ENCODE assay signal across 8 mouse cellular contexts in the genomic region with DNA sequence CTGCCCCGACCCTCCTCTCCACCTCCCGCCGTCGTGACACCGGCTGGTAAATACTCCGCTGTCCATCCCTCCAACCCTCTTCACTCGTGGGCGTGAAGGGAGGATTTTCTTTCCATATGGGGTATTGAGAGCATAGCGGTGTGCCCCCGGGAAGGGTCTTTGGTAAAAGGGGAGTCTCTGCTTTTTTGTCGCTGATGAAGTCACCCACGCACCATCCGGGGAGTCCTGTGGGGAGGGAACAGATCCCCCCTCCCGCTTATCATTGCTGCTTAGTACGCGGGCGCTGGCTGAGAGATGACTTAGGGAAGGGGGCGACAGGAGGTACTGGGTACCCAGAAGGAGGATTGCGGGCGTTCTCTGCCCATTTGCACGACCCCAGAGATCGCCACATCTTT. TPM values are rescaled to one million over a fixed set of nuclear protein-coding genes. Genes with fewer than 3 reads are reported as not detected.
DNase-seq lines count a peak whose midpoint lies in the region; ATAC-seq lines count a peak whose summit lies in the region.

No protein-coding gene starts in this region.

- 0 out of 2 replicates have a peak, but pooled peaks cover 4% of the 10 kb centered on the region for H3K36me3 ChIP-seq in hindbrain, embryonic 12.5 days
- peaks cover 6% of the 10 kb centered on the region for H3K36me3 ChIP-seq in midbrain, embryonic 10.5 days

- peak; percentile 2 for ATAC-seq in CD4-positive, CD25-positive, alpha-beta regulatory T cell, adult 4 months
- ATAC-seq in hindbrain, embryonic 12.5 days (ENCODE audit: low FRiP score) = no peak

- peak; percentile 58 to 64 for DNase-seq in frontal cortex, postnatal 10 days (ENCODE audit: low spot score in 2 of 2)
- no peak for DNase-seq in frontal cortex, postnatal 25 days (ENCODE audit: low spot score in 2 of 2)
- no peak for DNase-seq in midbrain, embryonic 10.5 days (ENCODE audit: low spot score)
- no peak for DNase-seq in urinary bladder, postnatal 14 days (ENCODE audit: low spot score)
- DNase-seq in T-cell, adult 2 months (ENCODE audit: low spot score) = no peak
- no peak for DNase-seq in adrenal gland, adult 2 months

- H3K9me3 ChIP-seq in hindbrain, embryonic 12.5 days (replicated peaks) = no peaks in the 10 kb centered on the region
- no peaks in the 10 kb centered on the region for H3K9me3 ChIP-seq in midbrain, embryonic 10.5 days (replicated peaks)

- H3K4me3 ChIP-seq in hindbrain, embryonic 12.5 days = peak overlapping the region; percentile 35
- H3K4me3 ChIP-seq in midbrain, embryonic 10.5 days = peak overlapping the region; percentile 62

- H3K27me3 ChIP-seq in hindbrain, embryonic 12.5 days = peaks cover 80% of the 10 kb centered on the region
- H3K27me3 ChIP-seq in midbrain, embryonic 10.5 days (ENCODE audit: low read depth, poor library complexity, severe bottlenecking) = peaks cover 100% of the 10 kb centered on the region

- H3K9ac ChIP-seq in hindbrain, embryonic 12.5 days = peak overlapping the region; percentile 41; the same call in 1 of the 2 replicates

- WGBS in hindbrain, embryonic 12.5 days = 10% methylated on average over 22 of the region's 22 CpGs
- 11% methylated on average over 22 of the region's 22 CpGs for WGBS in midbrain, embryonic 10.5 days

- peak overlapping the region; percentile 100 for H3K4me2 ChIP-seq in hindbrain, embryonic 12.5 days (replicated peaks)

- peaks cover 34% of the 10 kb centered on the region for H3K4me1 ChIP-seq in hindbrain, embryonic 12.5 days
- H3K4me1 ChIP-seq in midbrain, embryonic 10.5 days = peaks cover 47% of the 10 kb centered on the region

- H3K27ac ChIP-seq in hindbrain, embryonic 12.5 days = no peak overlapping the region
- no peak overlapping the region for H3K27ac ChIP-seq in midbrain, embryonic 10.5 days (replicated peaks)

RNA-seq across cellular contexts. Expression of a gene that starts 4.2 kb away (rescaled TPM):
- not detected for polyA plus RNA-seq in CD4-positive, CD25-positive, alpha-beta regulatory T cell, adult 4 months (2017; shearing (Covaris generic))
- polyA plus RNA-seq in hindbrain, embryonic 12.5 days (2016; fragmentation: Nextera tagmentation; extraction: Ambion mirVana) = 1.4 and 2.1 TPM in 2 replicates
- polyA plus RNA-seq in midbrain, embryonic 10.5 days (2016; fragmentation: Nextera tagmentation; extraction: Ambion mirVana) = 0.35 and 0.39 TPM in 2 replicates
- 10 to 100 TPM; 10.1 to 51.2 TPM for total RNA-seq in adrenal gland, adult 2 months (2021)
- polyA plus RNA-seq in adrenal gland, adult 2 months (2012; rRNA removed) = 5.3 and 7.0 TPM in 2 replicates

RNA-seq across cellular contexts. Expression of a gene that starts 15.5 kb away (rescaled TPM):
- 10 to 100 TPM; 62.2 to 84.9 TPM for polyA plus RNA-seq in CD4-positive, CD25-positive, alpha-beta regulatory T cell, adult 4 months (2017; shearing (Covaris generic))
- 183 and 186 TPM in 2 replicates for polyA plus RNA-seq in hindbrain, embryonic 12.5 days (2016; fragmentation: Nextera tagmentation; extraction: Ambion mirVana)
- polyA plus RNA-seq in midbrain, embryonic 10.5 days (2016; fragmentation: Nextera tagmentation; extraction: Ambion mirVana) = 209 and 228 TPM in 2 replicates
- 100 to 1,000 TPM in 1 of 2 experiments, 10 to 100 TPM in 1; 75.4 to 114 TPM for total RNA-seq in adrenal gland, adult 2 months (2021)
- polyA plus RNA-seq in adrenal gland, adult 2 months (2012; rRNA removed) = 46.5 and 56.7 TPM in 2 replicates

RNA-seq across cellular contexts. Expression of a gene that starts 41.7 kb away (rescaled TPM):
- under 1 TPM in 1 of 2 experiments, not detected in 1; 0.20 TPM for polyA plus RNA-seq in CD4-positive, CD25-positive, alpha-beta regulatory T cell, adult 4 months (2017; shearing (Covaris generic))
- polyA plus RNA-seq in hindbrain, embryonic 12.5 days (2016; fragmentation: Nextera tagmentation; extraction: Ambion mirVana) = 0.10 TPM in 1 of 2 replicates, not detected in the other
- polyA plus RNA-seq in midbrain, embryonic 10.5 days (2016; fragmentation: Nextera tagmentation; extraction: Ambion mirVana) = 0.07 and 0.11 TPM in 2 replicates
- total RNA-seq in adrenal gland, adult 2 months (2021) = 1 to 10 TPM; 3.9 to 5.3 TPM
- 1.3 and 2.1 TPM in 2 replicates for polyA plus RNA-seq in adrenal gland, adult 2 months (2012; rRNA removed)

RNA-seq across cellular contexts. Expression of a gene that starts 42.6 kb away (rescaled TPM):
- polyA plus RNA-seq in CD4-positive, CD25-positive, alpha-beta regulatory T cell, adult 4 months (2017; shearing (Covaris generic)) = 10 to 100 TPM; 50.3 to 67.0 TPM
- polyA plus RNA-seq in hindbrain, embryonic 12.5 days (2016; fragmentation: Nextera tagmentation; extraction: Ambion mirVana) = 101 and 103 TPM in 2 replicates
- polyA plus RNA-seq in midbrain, embryonic 10.5 days (2016; fragmentation: Nextera tagmentation; extraction: Ambion mirVana) = 102 and 105 TPM in 2 replicates
- total RNA-seq in adrenal gland, adult 2 months (2021) = 100 to 1,000 TPM; 102 to 109 TPM
- 151 and 155 TPM in 2 replicates for polyA plus RNA-seq in adrenal gland, adult 2 months (2012; rRNA removed)

RNA-seq across cellular contexts. Expression of a gene that starts 43.6 kb away (rescaled TPM):
- polyA plus RNA-seq in CD4-positive, CD25-positive, alpha-beta regulatory T cell, adult 4 months (2017; shearing (Covaris generic)) = 1 to 10 TPM; 4.4 to 8.8 TPM
- polyA plus RNA-seq in hindbrain, embryonic 12.5 days (2016; fragmentation: Nextera tagmentation; extraction: Ambion mirVana) = 43.3 and 44.7 TPM in 2 replicates
- 40.8 and 43.2 TPM in 2 replicates for polyA plus RNA-seq in midbrain, embryonic 10.5 days (2016; fragmentation: Nextera tagmentation; extraction: Ambion mirVana)
- 10 to 100 TPM; 68.5 to 74.3 TPM for total RNA-seq in adrenal gland, adult 2 months (2021)
- 75.6 and 86.3 TPM in 2 replicates for polyA plus RNA-seq in adrenal gland, adult 2 months (2012; rRNA removed)

Comparison
In these comparisons a context has a peak if more than half of its experiments do, and no peak if none do; other contexts are left out.
1. DNase-seq: peak in frontal cortex, postnatal 10 days (2 of 2); none in frontal cortex, postnatal 25 days (0 of 2), midbrain, embryonic 10.5 days (single experiment), urinary bladder, postnatal 14 days (single experiment), T-cell, adult 2 months (single experiment) and adrenal gland, adult 2 months (single experiment).